Mouse (Mus musculus): ENCODE measurements at regions not wholly inside any gene's neighbourhood (a gene's known extent, or its start where the extent isn't known, plus 50 kb on each side); places are given as distances from the start of the nearest gene placed in this dataset.

DNA sequence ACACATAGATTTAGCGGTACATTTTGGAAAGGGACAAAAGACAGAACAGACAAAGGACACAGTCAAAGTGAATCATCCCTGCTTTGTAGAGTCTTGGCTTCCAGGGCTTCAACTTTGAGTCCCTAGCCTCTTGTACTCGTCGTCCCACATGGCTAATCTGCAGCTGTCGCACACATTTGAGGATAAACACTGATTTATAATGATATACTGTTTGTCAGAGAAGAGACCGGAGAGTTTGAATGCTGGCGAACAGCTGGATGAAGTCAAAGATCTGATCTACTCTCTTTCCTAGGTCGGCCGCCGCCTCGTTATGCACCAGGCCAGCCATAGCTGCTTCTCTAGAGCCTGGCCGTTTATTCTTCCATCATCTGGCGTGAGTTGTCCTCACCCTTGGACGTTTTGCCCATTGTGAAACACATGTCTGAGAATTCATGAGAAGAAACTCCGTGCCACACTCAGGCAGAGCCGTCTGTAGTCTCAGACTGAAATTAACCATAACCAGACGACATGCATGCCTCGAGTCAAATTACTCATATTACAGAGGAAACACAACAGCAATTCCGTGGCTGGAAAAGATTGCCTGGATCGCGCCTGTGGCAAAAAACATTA is 448.4 kb upstream of the Rgma start:
- DNase-seq, result no peak

DNA sequence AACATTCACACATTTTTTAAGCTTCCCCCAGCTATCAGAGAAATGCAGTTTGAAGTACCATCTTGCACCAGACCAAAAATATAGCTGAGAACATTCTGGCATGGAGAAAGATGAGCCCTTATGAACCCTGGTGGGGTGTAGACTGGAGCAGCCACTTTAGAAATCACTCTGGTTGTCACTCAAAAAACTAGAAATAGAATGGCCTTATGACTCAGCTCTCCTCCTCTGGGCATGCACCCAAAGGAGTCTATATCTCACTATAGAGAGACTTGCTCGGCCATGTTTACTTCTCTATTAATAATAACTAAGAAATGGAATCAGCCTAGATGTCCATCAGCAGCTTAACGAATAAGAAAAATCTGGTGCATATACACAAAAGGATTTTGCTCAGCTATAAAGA is 436.5 kb upstream of the Rgma start:
- no peak for DNase-seq

DNA sequence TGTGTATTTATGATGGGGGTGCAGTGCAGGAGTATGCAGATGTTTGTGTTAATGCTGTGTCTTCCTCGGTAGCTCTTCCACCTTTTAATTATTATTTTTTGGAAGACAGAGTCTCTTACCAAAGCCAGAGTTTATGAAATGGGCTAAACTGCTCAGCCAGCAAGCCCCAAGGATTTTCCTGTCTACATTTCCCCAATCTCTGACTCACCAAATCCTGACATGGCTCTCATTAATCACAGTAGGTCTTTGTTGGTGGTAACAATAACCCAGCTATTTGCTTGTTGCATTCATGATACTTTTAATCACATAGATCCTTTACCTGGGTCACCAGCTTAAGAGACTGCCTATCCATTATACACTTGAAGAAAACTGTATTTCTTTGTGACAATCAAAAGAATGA is 427.8 kb upstream of the Rgma start:
- DNase-seq, result no peak

DNA sequence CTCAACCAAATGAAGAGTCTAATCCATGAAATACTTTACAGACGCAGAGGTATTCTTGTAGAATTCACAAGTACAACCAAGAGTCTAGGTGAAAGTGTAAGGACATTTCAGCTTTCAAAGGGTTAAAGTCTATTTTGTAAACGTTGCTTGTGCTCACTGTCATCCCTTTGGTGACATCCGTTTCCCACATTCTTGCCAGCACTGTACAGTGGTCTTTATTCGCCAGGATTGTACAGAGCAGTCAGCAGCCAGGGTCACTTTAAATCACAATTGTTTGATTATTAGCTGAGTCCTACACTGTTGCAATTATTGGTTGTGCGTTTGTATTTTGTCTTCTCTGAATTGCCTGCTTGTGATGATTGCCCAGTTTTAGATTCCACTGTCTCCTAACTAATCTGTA is 427.3 kb upstream of the Rgma start:
- DNase-seq, result no peak

GRCm38 (mm10) chr7:72948666-72949065 is 426.6 kb upstream of the Rgma start:
- no peak for DNase-seq

DNA sequence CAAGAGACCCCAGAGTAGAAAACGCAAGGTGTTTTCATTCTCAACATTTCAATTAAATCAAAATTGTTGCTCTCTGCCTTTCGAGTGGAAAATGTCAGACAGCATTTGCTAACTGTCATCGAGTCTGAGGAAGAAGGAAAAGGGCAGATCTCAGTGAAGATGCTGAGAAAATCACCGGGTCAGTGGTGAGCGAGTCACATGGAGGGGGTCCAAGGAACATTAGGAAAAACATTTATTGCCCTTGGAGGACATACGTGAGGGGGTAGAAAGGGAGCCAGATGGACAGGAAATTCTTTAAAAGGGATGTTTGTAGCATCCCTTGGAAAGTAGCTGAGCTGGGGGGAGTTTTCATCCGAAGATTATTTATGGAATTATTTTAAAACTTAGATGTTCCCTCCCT is 425.4 kb upstream of the Rgma start:
- no peak for DNase-seq

- DNase-seq, result no peak
Observed at GRCm38 (mm10) chr7:72957674-72958073, 417.6 kb upstream of the Rgma start.

GRCm38 (mm10) chr7:72961321-72961720 is 414.0 kb upstream of the Rgma start:
- no peak for DNase-seq

GRCm38 (mm10) chr7:72962815-72963214 is 412.5 kb upstream of the Rgma start:
- no peak for DNase-seq

DNA sequence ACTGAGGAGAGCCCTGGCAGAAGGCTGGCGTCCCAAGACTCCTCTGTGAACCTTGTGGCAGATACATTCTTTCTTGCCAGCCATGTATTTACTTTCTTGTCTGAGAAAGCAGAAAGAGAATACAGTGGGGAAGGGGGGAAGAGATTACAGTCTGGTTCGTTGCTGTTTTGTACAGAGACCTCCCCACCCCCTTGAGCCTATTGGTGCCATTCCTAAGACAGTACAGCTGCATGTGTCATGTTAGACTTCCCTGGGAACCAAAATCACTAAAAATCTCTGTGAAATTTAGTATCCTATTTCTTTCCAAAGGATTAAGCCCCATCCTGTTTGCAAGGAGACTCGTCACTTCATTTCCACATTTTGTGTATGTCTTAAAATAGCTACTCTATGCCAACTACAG is 411.4 kb upstream of the Rgma start:
- no peak for DNase-seq

DNA sequence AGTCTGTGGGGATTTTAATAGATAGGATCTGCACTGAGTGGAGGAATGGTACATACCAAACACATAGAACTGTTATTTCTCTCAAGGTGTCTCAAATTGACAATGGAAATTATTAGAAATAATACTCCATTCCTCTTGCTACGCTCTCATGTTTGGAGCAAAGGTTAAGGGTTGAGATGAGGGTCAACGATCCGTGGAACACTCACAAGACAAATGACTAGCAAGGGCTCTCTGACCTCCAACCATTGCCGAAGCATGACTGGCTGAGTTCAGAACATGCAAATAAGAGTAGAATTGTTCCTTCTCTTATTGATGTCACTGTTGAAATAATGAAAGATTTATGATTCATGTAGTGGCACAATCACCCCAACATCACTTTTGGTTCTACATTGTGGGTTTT is 407.1 kb upstream of the Rgma start:
- DNase-seq, result no peak

- no peak for DNase-seq
Observed at GRCm38 (mm10) chr7:72971506-72972267, 403.6 kb upstream of the Rgma start.

GRCm38 (mm10) chr7:72972397-72972796 is 402.9 kb upstream of the Rgma start:
- no peak for DNase-seq

DNA sequence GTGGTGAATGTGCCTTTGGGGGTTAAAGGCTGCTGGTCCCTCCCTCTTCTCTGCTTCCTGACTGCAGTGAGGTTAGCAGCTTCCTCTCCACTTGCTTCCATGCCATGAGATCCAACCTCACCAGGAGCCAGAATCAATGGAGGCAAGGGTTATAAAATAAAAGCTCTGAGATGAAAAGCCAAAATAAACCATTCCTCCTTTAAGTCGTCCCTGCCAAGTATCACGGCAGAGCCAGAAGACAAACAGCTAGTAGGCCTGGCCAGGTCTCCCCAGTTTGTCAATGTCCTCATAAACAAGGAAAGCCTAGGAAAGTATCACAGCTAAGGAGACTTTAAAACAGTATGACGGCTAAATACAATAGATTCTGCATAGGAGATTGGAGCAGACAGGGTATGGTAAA is 401.5 kb upstream of the Rgma start:
- DNase-seq, result no peak

DNA sequence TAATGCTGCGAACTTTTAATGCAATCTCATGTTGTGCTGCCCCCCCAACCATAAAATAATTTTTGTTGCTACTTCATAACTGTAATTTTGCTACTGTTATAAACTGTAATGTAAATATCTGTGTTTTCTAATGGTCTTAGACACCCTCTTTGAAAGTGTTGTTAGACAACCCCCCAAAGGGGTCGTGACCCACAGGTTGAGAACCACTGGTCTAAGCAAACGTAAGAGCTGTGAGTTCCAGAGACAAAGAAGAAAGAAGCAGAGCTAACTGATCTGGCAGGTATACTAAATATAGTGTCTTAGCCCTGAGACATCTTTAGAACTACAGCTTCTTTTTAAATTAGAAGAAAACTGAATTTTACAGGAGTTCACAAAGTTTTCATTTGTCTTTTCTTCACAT is 400.9 kb upstream of the Rgma start:
- DNase-seq, result no peak

DNA sequence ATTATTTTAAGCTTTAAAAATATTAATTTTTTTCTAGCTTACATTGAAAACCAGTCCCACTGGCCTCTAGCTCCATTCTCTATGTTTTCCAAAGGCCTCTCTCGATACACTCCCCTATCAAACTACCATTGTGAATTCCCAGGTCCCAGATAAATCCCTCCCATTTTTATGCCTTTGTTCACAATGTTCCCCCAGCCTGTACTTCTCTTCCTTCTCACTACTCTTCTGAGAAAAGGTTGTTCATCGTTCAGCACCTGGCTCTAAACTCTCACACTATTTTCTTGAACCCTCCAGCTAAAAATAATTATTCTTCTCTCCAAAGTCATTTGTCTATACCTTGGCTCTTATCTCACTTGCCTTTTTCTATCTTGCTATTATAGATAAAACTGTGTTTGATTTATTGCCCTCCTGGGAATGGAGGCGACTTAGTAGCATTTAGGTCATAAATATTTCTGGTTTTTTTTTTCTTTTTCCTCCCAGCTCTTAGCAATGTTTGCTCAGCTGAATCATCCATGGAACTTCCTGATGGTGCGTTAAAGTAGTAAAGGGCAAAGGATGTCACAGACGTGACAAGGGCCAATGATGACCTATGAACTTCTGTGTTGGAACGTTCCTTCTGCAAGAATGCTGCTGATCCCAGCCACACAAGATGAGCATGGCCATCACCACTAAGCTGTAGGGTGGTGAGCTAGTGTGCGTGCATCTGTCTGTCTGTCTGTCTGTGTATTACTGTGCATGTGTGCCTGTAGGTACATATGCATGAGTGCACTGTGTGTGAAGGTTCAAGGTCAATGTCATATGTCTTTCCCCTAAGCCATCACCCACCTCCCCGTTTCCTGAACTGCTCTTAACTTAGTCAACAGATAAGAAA is 384.5 kb upstream of the Rgma start:
- no peak for DNase-seq

- DNase-seq, result no peak
Observed at GRCm38 (mm10) chr7:72998374-72998773, 376.9 kb upstream of the Rgma start.

DNA sequence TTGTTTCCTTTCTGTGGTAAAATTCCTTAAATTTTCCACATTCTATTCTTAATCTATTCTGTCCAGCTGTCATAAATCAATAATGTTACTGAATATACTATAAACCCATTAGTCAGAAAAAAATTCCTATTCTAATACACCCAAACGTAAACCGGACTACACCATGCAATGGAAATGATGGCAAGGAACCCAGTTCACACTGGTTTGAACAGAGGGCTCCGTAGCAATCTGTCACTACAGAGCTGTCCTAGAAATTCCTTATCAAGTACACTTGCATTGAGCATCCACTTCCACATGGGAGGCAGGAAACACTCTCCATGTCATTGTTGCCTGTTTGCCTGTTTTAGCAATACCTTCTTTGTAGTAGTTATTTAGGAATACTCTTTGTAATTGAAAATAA is 356.2 kb upstream of the Rgma start:
- DNase-seq, result no peak

GRCm38 (mm10) chr7:73019764-73020354 is 355.4 kb upstream of the Rgma start:
- no peak for DNase-seq

DNA sequence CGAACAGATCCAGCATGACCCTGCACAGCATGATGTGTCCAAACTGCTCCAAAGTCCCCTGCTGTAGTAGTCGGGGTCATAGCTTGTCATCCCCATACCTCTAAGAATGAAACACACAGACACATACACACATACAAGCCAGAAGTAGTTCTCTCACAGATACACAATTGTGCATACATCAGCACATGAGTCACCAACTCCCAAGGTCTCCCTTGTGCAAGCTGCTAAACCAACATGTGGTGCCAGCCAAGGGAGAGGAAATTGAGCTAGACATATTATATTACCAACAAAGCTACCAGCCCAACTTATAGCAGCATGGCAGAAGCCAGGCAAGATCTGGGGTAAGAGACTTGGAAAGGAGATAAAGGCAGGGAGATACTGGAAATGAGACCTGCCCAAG is 353.5 kb upstream of the Rgma start:
- DNase-seq, result peak; percentile 31

DNA sequence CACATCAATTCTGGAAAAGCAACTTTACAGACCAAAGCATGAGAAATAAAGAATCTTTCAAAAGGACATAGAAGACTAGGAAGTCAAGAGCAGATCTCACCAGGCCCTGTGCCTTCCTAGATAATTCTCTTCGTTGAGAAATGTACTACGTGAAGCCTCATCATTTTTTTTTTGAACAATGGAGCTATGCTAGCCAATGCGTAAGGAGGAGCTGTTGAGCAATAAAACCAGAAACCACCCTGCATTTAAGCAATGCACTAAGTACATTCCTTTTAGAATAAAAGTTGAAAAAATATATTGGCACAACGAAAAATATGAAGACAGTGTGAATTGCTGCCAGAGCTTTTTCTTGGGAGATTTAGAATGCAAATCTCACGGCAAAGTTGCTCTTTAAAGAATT is 349.7 kb upstream of the Rgma start:
- DNase-seq, result no peak

DNA sequence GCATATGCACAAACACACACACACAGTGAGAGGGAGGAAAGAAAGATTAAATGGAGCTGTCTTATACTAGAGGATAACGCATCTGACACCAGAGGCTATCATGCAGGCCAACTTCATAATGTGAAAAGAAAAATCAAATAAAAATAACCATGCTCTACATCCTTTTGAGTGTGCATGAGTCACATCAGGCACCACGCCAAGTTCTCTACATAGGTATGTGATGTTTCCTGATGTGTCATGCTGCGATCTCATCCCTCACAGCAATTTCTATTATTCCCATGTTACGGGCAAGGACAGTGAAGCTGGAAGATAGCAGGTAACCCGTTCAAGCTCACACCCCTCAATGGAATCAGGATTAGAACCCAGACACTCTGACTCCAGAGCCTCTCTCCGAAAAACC is 346.4 kb upstream of the Rgma start:
- DNase-seq, result peak; percentile 36

DNA sequence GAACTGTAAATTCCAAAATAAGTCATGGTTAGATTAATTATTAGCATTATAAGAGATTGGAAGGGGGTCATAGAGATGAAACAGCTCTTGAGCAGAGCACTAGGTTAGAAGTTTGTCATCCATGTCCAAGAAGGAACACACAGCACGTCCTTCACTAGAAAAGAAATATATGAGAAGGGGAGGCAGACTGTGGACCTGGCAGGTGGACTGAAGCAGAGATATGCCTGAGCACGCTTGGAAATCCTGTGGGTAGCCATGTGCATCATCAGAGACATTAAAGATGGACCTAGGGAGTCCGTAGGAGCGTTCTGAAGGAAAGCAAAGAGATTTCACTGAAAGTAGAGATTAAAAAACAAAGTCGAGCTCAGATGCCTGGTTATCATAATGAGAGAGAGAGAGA is 343.9 kb upstream of the Rgma start:
- DNase-seq, result no peak

Measured in adrenal gland, postnatal 25 days (tissue).